In genomic region chrX:95738253-95738652, GRCm38 (mm10) we compare ENCODE assay signal across 8 mouse cellular contexts. TPM values are rescaled to one million over a fixed set of nuclear protein-coding genes. Genes with fewer than 3 reads are reported as not detected.
DNase-seq lines count a peak whose midpoint lies in the region; ATAC-seq and TF ChIP-seq lines count a peak whose summit lies in the region.

No protein-coding gene starts in this region.

- no peak overlapping the region for H3K9ac ChIP-seq in midbrain, embryonic 15.5 days

- peak; percentile 77 for TF ChIP-seq CTCF in layer of hippocampus, adult 2 months (conservative IDR thresholded peaks at IDR 0.05)
- no peak for TF ChIP-seq CTCF in brain, embryonic 14.5 days (IDR thresholded peaks at IDR 0.05; ENCODE audit: borderline replicate concordance, extremely low read depth, insufficient read depth, insufficient read length)

- no peaks in the 10 kb centered on the region for H3K4me1 ChIP-seq in midbrain, embryonic 15.5 days

- no peak for TF ChIP-seq POLR2A in brain, embryonic 14.5 days (IDR thresholded peaks at IDR 0.05; ENCODE audit: borderline replicate concordance, extremely low read depth, insufficient read depth, insufficient read length, poor library complexity, severe bottlenecking)

- no peaks in the 10 kb centered on the region for H3K27me3 ChIP-seq in midbrain, embryonic 15.5 days (replicated peaks)

- no peak overlapping the region for H3K27ac ChIP-seq in layer of hippocampus, adult 2 months
- H3K27ac ChIP-seq in midbrain, embryonic 15.5 days = no peak overlapping the region

- no peaks in the 10 kb centered on the region for H3K9me3 ChIP-seq in midbrain, embryonic 15.5 days

- WGBS in midbrain, embryonic 15.5 days = 29% methylated on average over 2 of the region's 2 CpGs

- no peaks in the 10 kb centered on the region for H3K36me3 ChIP-seq in midbrain, embryonic 15.5 days (replicated peaks)

- ATAC-seq in midbrain, embryonic 15.5 days (replicated peaks) = no peak

- H3K4me2 ChIP-seq in midbrain, embryonic 15.5 days = no peak overlapping the region

- DNase-seq in embryo, embryonic 11 days = peak; percentile 7
- DNase-seq in embryo, embryonic 10 days (ENCODE audit: low spot score) = no peak
- DNase-seq in layer of hippocampus, adult 2 months (ENCODE audit: low spot score in 2 of 2) = no peak
- DNase-seq in layer of hippocampus, adult 9-11 months = no peak
- peak; percentile 22 for DNase-seq in 416B (ENCODE audit: low read depth)
- DNase-seq in brain, embryonic 14.5 days (ENCODE audit: low read depth) = peak; percentile 10
- DNase-seq in layer of hippocampus, postnatal 14 days (ENCODE audit: low spot score in 2 of 2) = no peak

- H3K4me3 ChIP-seq in layer of hippocampus, adult 2 months = no peak overlapping the region
- no peak overlapping the region for H3K4me3 ChIP-seq in midbrain, embryonic 15.5 days

RNA-seq across cellular contexts. Expression of gene Zc3h12b, which starts 26.8 kb away (rescaled TPM):
- 10 to 100 TPM; 39.1 to 41.4 TPM for total RNA-seq in layer of hippocampus, adult 2 months (2021)
- polyA plus RNA-seq in brain, embryonic 14.5 days (2012; rRNA removed) = 2.0 and 2.9 TPM in 2 replicates
- total RNA-seq in layer of hippocampus, postnatal 14 days (2021) = 10 to 100 TPM; 25.6 to 26.7 TPM
- 3.5 and 4.1 TPM in 2 replicates for polyA plus RNA-seq in midbrain, embryonic 15.5 days (2015; fragmentation: Nextera tagmentation; extraction: Ambion mirVana)

Comparison
In these comparisons a context has a peak if more than half of its experiments do, and no peak if none do; other contexts are left out.
1. DNase-seq: peak in embryo, embryonic 11 days (single experiment), 416B (single experiment) and brain, embryonic 14.5 days (single experiment); none in embryo, embryonic 10 days (single experiment), layer of hippocampus, adult 2 months (0 of 2), layer of hippocampus, adult 9-11 months (single experiment) and layer of hippocampus, postnatal 14 days (0 of 2).